Mouse (Mus musculus) sigmoid colon, adult 10 weeks (tissue): ENCODE data around the gene Gm13285. TPM values are rescaled to one million over a fixed set of nuclear protein-coding genes. Genes with fewer than 3 reads are reported as not detected.

Experiments
- polyA plus RNA-seq: library from polyadenylated mRNA; stranded (reverse); fragments of 350-450 nt; fragmentation: Illumina TruSeq; extraction: RNeasy Lipid Tissue Mini Kit (QIAGEN cat#74804); gene quantifications from one replicate; pipeline ENCODE4 v1.2.3, GENCODE M21; 2014; ENCODE audit warnings: low read depth, low replicate concordance

The Gm13285 gene
- polyA plus RNA-seq: not detected

DNA sequence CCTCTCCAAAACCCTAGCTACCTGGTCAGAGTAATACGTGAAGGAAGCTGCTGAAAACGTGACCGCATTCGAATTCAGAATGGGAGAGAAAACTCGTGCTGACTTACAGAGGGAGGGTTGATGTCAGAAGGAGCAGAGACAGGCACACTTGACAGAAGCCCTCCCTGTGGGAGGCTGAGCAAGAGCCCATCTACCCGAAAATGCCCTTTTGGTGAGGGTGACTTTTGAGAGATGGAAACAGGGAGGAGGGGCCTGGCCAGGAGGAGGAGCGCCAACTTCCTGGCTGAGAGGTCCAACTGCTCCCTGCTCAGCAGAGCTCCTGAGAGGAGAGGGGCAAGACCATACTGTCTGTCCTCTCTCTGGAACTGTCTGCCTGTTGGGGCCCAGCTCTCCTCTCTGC lies at the start of gene Gm13285:
Gene Gm13285 (plus strand): TSS at position 301 of the 400 bp plus-strand sequence.

DNA sequence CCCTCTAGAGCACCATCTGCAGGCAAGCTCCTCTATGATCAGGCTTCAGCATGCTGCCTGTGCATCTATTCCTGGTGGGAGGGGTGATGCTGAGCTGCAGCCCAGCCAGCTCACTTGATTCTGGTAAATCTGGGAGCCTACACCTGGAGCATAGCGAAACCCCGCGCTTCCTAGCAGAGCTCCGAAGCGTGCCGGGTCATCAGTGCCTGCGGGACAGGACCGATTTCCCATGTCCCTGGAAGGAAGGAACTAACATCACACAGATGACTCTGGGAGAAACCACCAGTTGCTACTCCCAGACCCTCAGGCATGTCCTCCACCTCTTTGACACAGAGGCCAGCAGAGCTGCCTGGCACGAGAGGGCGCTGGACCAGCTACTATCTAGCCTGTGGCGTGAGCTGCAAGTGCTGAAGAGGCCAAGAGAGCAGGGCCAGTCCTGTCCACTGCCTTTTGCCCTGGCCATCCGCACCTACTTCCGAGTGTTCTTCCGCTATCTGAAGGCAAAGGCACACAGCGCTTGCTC lies 44.6 kb upstream of the Gm13285 start, which contains the start of gene Gm13271:
Gene Gm13271 (plus strand): TSS at position 51 of the 523 bp plus-strand sequence.

DNA sequence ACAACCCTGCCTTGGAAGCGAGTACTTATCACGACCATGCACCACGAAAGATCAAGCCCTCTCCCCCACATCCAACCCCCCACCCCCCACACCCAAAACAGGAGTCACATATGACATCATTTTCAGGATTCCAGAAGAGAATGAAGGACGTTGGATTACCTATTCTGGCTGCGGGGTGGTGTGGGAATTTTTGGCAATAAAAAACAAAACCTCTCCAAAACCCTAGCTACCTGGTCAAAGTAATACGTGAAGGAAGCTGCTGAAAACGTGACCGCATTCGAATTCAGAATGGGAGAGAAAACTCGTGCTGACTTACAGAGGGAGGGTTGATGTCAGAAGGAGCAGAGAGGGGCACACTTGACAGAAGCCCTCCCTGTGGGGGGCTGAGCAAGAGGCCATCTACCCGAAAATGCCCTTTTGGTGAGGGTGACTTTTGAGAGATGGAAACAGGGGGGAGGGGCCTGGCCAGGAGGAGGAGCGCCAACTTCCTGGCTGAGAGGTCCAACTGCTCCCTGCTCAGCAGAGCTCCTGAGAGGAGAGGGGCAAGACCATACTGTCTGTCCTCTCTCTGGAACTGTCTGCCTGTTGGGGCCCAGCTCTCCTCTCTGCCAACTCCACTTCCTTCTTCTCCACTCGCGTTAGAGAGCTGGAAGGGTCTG lies 39.7 kb upstream of the Gm13285 start, which contains the start of gene Gm13283:
Gene Gm13283 (plus strand): TSS at position 510 of the 659 bp plus-strand sequence.

GRCm38 (mm10) chr4:88773534-88773933 lies 25.9 kb upstream of the Gm13285 start, which contains the start of gene Gm13290:
TSS of gene Gm13290 (plus strand) at chr4:88773834.

DNA sequence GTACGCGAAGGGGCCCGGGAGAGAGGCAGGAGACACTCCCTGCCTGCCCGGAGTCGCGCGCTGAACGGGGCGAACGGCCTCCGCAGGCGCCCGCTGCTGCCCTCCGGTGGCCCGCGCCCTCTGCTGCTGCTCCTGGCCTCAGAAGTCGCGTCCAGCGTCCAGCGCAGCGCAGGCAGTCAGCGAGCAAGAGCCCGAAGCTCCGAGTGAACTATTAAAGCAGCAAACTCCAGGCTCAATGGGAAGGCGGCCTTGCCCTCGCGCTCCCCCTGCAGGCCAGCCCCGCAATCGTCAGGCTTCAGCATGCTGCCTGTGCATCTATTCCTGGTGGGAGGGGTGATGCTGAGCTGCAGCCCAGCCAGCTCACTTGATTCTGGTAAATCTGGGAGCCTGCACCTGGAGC lies 22.8 kb upstream of the Gm13285 start, which contains the start of gene Gm13289:
Gene Gm13289 (plus strand): TSS at position 301 of the 400 bp plus-strand sequence.

DNA sequence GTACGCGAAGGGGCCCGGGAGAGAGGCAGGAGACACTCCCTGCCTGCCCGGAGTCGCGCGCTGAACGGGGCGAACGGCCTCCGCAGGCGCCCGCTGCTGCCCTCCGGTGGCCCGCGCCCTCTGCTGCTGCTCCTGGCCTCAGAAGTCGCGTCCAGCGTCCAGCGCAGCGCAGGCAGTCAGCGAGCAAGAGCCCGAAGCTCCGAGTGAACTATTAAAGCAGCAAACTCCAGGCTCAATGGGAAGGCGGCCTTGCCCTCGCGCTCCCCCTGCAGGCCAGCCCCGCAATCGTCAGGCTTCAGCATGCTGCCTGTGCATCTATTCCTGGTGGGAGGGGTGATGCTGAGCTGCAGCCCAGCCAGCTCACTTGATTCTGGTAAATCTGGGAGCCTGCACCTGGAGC lies 19.9 kb upstream of the Gm13285 start, which contains the start of gene Gm13272:
Gene Gm13272 (plus strand): TSS at position 301 of the 400 bp plus-strand sequence.

DNA sequence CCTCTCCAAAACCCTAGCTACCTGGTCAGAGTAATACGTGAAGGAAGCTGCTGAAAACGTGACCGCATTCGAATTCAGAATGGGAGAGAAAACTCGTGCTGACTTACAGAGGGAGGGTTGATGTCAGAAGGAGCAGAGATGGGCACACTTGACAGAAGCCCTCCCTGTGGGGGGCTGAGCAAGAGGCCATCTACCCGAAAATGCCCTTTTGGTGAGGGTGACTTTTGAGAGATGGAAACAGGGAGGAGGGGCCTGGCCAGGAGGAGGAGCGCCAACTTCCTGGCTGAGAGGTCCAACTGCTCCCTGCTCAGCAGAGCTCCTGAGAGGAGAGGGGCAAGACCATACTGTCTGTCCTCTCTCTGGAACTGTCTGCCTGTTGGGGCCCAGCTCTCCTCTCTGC lies 17.6 kb upstream of the Gm13285 start, which contains the start of gene Ifnz:
Gene Ifnz (plus strand): TSS at position 301 of the 400 bp plus-strand sequence.

GRCm38 (mm10) chr4:88785409-88785808 lies 14.1 kb upstream of the Gm13285 start, which contains the start of gene Gm13276:
TSS of gene Gm13276 (plus strand) at chr4:88785709.

DNA sequence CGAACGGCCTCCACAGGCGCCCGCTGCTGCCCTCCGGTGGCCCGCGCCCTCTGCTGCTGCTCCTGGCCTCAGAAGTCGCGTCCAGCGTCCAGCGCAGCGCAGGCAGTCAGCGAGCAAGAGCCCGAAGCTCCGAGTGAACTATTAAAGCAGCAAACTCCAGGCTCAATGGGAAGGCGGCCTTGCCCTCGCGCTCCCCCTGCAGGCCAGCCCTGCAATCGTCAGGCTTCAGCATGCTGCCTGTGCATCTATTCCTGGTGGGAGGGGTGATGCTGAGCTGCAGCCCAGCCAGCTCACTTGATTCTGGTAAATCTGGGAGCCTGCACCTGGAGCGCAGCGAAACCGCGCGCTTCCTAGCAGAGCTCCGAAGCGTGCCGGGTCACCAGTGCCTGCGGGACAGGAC lies 11.1 kb upstream of the Gm13285 start, which contains the start of gene Gm13277:
Gene Gm13277 (plus strand): TSS at position 231 of the 400 bp plus-strand sequence.

DNA sequence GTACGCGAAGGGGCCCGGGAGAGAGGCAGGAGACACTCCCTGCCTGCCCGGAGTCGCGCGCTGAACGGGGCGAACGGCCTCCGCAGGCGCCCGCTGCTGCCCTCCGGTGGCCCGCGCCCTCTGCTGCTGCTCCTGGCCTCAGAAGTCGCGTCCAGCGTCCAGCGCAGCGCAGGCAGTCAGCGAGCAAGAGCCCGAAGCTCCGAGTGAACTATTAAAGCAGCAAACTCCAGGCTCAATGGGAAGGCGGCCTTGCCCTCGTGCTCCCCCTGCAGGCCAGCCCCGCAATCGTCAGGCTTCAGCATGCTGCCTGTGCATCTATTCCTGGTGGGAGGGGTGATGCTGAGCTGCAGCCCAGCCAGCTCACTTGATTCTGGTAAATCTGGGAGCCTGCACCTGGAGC lies 8.2 kb upstream of the Gm13285 start, which contains the start of gene Gm13278:
Gene Gm13278 (plus strand): TSS at position 301 of the 400 bp plus-strand sequence.

GRCm38 (mm10) chr4:88793936-88794675 lies 5.4 kb upstream of the Gm13285 start, which contains the start of gene Gm13275:
TSS of gene Gm13275 (plus strand) at chr4:88794487.

DNA sequence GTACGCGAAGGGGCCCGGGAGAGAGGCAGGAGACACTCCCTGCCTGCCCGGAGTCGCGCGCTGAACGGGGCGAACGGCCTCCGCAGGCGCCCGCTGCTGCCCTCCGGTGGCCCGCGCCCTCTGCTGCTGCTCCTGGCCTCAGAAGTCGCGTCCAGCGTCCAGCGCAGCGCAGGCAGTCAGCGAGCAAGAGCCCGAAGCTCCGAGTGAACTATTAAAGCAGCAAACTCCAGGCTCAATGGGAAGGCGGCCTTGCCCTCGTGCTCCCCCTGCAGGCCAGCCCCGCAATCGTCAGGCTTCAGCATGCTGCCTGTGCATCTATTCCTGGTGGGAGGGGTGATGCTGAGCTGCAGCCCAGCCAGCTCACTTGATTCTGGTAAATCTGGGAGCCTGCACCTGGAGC lies 2.4 kb upstream of the Gm13285 start, which contains the start of gene Gm13279:
Gene Gm13279 (plus strand): TSS at position 301 of the 400 bp plus-strand sequence.

DNA sequence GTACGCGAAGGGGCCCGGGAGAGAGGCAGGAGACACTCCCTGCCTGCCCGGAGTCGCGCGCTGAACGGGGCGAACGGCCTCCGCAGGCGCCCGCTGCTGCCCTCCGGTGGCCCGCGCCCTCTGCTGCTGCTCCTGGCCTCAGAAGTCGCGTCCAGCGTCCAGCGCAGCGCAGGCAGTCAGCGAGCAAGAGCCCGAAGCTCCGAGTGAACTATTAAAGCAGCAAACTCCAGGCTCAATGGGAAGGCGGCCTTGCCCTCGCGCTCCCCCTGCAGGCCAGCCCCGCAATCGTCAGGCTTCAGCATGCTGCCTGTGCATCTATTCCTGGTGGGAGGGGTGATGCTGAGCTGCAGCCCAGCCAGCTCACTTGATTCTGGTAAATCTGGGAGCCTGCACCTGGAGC lies 3.5 kb downstream of the Gm13285 start, which contains the start of gene Gm13287:
Gene Gm13287 (plus strand): TSS at position 301 of the 400 bp plus-strand sequence.

DNA sequence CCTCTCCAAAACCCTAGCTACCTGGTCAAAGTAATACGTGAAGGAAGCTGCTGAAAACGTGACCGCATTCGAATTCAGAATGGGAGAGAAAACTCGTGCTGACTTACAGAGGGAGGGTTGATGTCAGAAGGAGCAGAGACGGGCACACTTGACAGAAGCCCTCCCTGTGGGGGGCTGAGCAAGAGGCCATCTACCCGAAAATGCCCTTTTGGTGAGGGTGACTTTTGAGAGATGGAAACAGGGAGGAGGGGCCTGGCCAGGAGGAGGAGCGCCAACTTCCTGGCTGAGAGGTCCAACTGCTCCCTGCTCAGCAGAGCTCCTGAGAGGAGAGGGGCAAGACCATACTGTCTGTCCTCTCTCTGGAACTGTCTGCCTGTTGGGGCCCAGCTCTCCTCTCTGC lies 5.8 kb downstream of the Gm13285 start, which contains the start of gene Gm13288:
Gene Gm13288 (plus strand): TSS at position 301 of the 400 bp plus-strand sequence.

DNA sequence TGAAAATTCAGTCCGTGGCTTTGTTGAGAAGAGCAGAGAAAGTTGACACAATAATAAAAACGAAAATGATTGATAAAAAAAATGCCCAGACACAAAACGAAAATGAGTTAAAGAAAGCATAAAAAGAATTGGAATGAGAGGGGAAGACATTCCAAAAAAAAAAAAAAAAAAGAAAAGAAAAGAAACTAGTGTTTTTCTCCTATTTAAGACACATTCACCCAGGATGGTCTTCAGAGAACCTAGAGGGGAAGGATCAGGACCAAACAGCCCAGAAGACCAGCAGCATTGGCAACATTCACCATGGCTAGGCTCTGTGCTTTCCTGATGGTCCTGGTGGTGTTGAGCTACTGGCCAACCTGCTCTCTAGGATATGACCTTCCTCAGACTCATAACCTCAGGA lies 16.5 kb downstream of the Gm13285 start, which contains the start of gene Ifna7:
Gene Ifna7 (plus strand): TSS at position 301 of the 400 bp plus-strand sequence.

GRCm38 (mm10) chr4:88819659-88820058 lies 20.2 kb downstream of the Gm13285 start, which contains the start of gene Ifna11:
TSS of gene Ifna11 (plus strand) at chr4:88819959.

DNA sequence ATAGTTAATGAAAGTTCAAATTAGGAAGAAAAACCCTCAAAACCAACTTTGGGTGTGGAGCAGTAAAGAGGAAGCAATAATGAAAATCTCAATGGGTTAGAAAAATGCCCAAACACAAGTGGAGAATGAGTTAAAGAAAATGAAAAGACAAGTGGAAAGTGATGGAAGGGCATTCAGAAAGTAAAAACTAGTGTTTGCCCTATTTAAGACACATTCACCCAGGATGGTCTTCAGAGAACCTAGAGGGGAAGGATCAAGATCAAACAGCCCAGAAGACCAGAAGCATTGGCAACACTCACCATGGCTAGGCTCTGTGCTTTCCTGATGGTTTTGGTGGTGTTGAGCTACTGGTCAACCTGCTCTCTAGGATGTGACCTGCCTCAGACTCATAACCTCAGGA lies 27.7 kb downstream of the Gm13285 start, which contains the start of gene Ifna6:
Gene Ifna6 (plus strand): TSS at position 301 of the 400 bp plus-strand sequence.

GRCm38 (mm10) chr4:88835225-88835624 lies 35.8 kb downstream of the Gm13285 start, which contains the start of gene Ifna5:
TSS of gene Ifna5 (plus strand) at chr4:88835525.

GRCm38 (mm10) chr4:88841438-88841911 lies 42.0 kb downstream of the Gm13285 start, which contains the start of gene Ifna4:
TSS of gene Ifna4 (plus strand) at chr4:88841861.

DNA sequence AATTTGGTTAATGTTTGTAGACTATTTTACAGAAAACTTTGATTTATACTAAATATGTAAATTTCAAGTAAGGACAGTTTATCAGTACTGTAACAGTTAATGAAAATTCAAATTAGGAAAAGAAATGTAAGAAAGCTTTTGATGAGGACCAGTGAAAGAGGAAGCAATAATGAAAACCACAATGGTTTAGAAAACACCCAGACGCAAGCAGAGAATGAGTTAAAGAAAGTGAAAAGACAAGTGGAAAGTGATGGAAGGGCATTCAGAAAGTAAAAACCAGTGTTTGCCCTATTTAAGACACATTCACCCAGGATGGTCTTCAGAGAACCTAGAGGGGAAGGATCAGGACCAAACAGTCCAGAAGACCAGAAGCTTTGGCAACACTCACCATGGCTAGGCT lies 50.2 kb downstream of the Gm13285 start, which contains the start of gene Ifna1:
Gene Ifna1 (plus strand): TSS at position 390 of the 400 bp plus-strand sequence.

